Mouse (Mus musculus) MEL (cell line): ENCODE measurements around the gene Maco1. TPM values are rescaled to one million over a fixed set of nuclear protein-coding genes. Genes with fewer than 3 reads are reported as not detected.
A peak's percentile ranks its signal among the peaks of the same experiment; 100 is the strongest.

Experiments used
- DNase-seq: peaks from one replicate; pipeline ENCODE4 v3.0.0; 2011; ENCODE audit warnings: low read depth, low spot score
- H3K27ac ChIP-seq: 2 replicates; pipeline ENCODE4 v1.5.1; 2012; ENCODE audit warnings: low read depth, mild to moderate bottlenecking, control low read depth, low read length, moderate library complexity; ENCODE audit not compliant: control insufficient read depth
- H3K27me3 ChIP-seq, 2 experiments: fragments of 150-350 bp in 1 of 2; sonication (generic) in 1 of 2; 2 replicates each; pipeline ENCODE4 v1.6.1; 2012; ENCODE audit warnings: low read length in 2 of 2, mild to moderate bottlenecking in 2 of 2, improper control_type of control experiment in 1 of 2, moderate library complexity in 1 of 2; ENCODE audit not compliant: insufficient read depth in 2 of 2, control insufficient read depth in 1 of 2
- H3K36me3 ChIP-seq, 2 experiments: 2 replicates each; pipeline ENCODE4 v1.6.1; 2012 to 2014; ENCODE audit warnings: low read length in 2 of 2, improper control_type of control experiment in 1 of 2, inconsistent platforms in 1 of 2, mild to moderate bottlenecking in 1 of 2; ENCODE audit not compliant: insufficient read depth in 2 of 2, control insufficient read depth in 1 of 2
- H3K4me1 ChIP-seq, 2 experiments: fragments of 150-350 bp in 1 of 2; sonication (generic) in 1 of 2; 2 replicates each; pipeline ENCODE4 v1.6.1; 2012; ENCODE audit warnings: low read length in 2 of 2, improper control_type of control experiment in 1 of 2, mild to moderate bottlenecking in 1 of 2; ENCODE audit not compliant: insufficient read depth in 2 of 2, control insufficient read depth in 1 of 2
- H3K4me3 ChIP-seq, 2 experiments: fragments of 150-350 bp in 1 of 2; sonication (generic) in 1 of 2; 2 replicates each; pipeline ENCODE4 v1.5.1; 2012; ENCODE audit warnings: low read depth in 2 of 2, low read length in 2 of 2, mild to moderate bottlenecking in 2 of 2, moderate library complexity in 2 of 2, control low read depth in 1 of 2, improper control_type of control experiment in 1 of 2; ENCODE audit not compliant: control insufficient read depth in 1 of 2, insufficient read depth in 1 of 2
- H3K79me2 ChIP-seq: 2 replicates; pipeline ENCODE4 v1.6.1; 2012; ENCODE audit warnings: mild to moderate bottlenecking, low read length, moderate library complexity; ENCODE audit not compliant: control insufficient read depth, poor library complexity, insufficient read depth
- H3K9ac ChIP-seq: 2 replicates; pipeline ENCODE4 v1.6.1; 2012; ENCODE audit warnings: low read depth, mild to moderate bottlenecking, control low read depth, low read length, moderate library complexity; ENCODE audit not compliant: control insufficient read depth, poor library complexity, severe bottlenecking
- H3K9me3 ChIP-seq: fragments of 150-350 bp; sonication (generic); replicated peaks from 2 replicates; pipeline ENCODE4 v1.6.1; 2012; ENCODE audit warnings: mild to moderate bottlenecking, low read length, improper control_type of control experiment, moderate library complexity; ENCODE audit not compliant: insufficient read depth
- BHLHE40 ChIP-seq: IDR thresholded peaks from 2 replicates; pipeline ENCODE4 v1.6.1; 2012; ENCODE audit warnings: low read depth, mild to moderate bottlenecking, inconsistent platforms, low read length, improper control_type of control experiment, borderline replicate concordance
- CHD1 ChIP-seq: IDR thresholded peaks from 2 replicates; pipeline ENCODE4 v1.6.1; 2012; ENCODE audit warnings: low read depth, mild to moderate bottlenecking, inconsistent platforms, low read length, improper control_type of control experiment
- CTCF ChIP-seq, 3 experiments: IDR thresholded peaks in 2 of 3; conservative IDR thresholded peaks in 1 of 3; 2 replicates each; pipeline ENCODE4 v1.5.1; 2011 to 2012; ENCODE audit warnings: low read length in 3 of 3, low read depth in 2 of 3, mild to moderate bottlenecking in 2 of 3, improper control_type of control experiment in 1 of 3, inconsistent platforms in 1 of 3, mixed read lengths in 1 of 3, moderate library complexity in 1 of 3; ENCODE audit not compliant: control insufficient read depth in 1 of 3, insufficient read depth in 1 of 3, poor library complexity in 1 of 3, severe bottlenecking in 1 of 3
- ELF1 ChIP-seq: IDR thresholded peaks from 2 replicates; pipeline ENCODE4 v1.6.1; 2014; ENCODE audit warnings: low read depth, mild to moderate bottlenecking, inconsistent platforms, low read length, improper control_type of control experiment, moderate library complexity
- EP300 ChIP-seq, 2 experiments: IDR thresholded peaks; 2 replicates each; pipeline ENCODE4 v1.6.1; 2011; ENCODE audit warnings: improper control_type of control experiment in 2 of 2, low read length in 2 of 2, low read depth in 1 of 2, mild to moderate bottlenecking in 1 of 2
- ETS1 ChIP-seq: IDR thresholded peaks from 2 replicates; pipeline ENCODE4 v1.6.1; 2012; ENCODE audit warnings: low read depth, mild to moderate bottlenecking, inconsistent platforms, low read length, improper control_type of control experiment, moderate library complexity
- MAX ChIP-seq: IDR thresholded peaks from 2 replicates; pipeline ENCODE4 v1.6.1; 2011; ENCODE audit warnings: low read length, improper control_type of control experiment
- MAZ ChIP-seq: IDR thresholded peaks from 2 replicates; pipeline ENCODE4 v1.6.1; 2012; ENCODE audit warnings: low read depth, mild to moderate bottlenecking, inconsistent platforms, low read length, improper control_type of control experiment
- MXI1 ChIP-seq: IDR thresholded peaks from 2 replicates; pipeline ENCODE4 v1.6.1; 2011; ENCODE audit warnings: mild to moderate bottlenecking, low read depth, low read length, improper control_type of control experiment
- MYB ChIP-seq: IDR thresholded peaks from 2 replicates; pipeline ENCODE4 v1.6.1; 2011; ENCODE audit warnings: mild to moderate bottlenecking, low read depth, low read length, improper control_type of control experiment
- NELFE ChIP-seq: IDR thresholded peaks from 2 replicates; pipeline ENCODE4 v1.6.1; 2011; ENCODE audit warnings: low read depth, low read length, improper control_type of control experiment
- NRF1 ChIP-seq: IDR thresholded peaks from 2 replicates; pipeline ENCODE4 v1.6.1; 2014; ENCODE audit warnings: low read depth, mild to moderate bottlenecking, inconsistent platforms, low read length, improper control_type of control experiment, moderate library complexity; ENCODE audit not compliant: poor library complexity, insufficient read depth, severe bottlenecking
- POLR2A ChIP-seq, 2 experiments: IDR thresholded peaks; 2 replicates each; pipeline ENCODE4 v1.6.1; 2011 to 2012; ENCODE audit warnings: low read length in 2 of 2, mild to moderate bottlenecking in 2 of 2, control low read depth in 1 of 2, improper control_type of control experiment in 1 of 2, low read depth in 1 of 2, moderate library complexity in 1 of 2; ENCODE audit not compliant: control insufficient read depth in 1 of 2, insufficient read depth in 1 of 2, poor library complexity in 1 of 2
- POLR2AphosphoS2 ChIP-seq: IDR thresholded peaks from 2 replicates; pipeline ENCODE4 v1.6.1; 2011; ENCODE audit warnings: low read length, improper control_type of control experiment
- RAD21 ChIP-seq: IDR thresholded peaks from 2 replicates; pipeline ENCODE4 v1.6.1; 2011; ENCODE audit warnings: mild to moderate bottlenecking, low read depth, low read length, improper control_type of control experiment
- RCOR1 ChIP-seq: IDR thresholded peaks from 2 replicates; pipeline ENCODE4 v1.6.1; 2012; ENCODE audit warnings: low read depth, mild to moderate bottlenecking, inconsistent platforms, low read length, improper control_type of control experiment
- SIN3A ChIP-seq: IDR thresholded peaks from 2 replicates; pipeline ENCODE4 v1.6.1; 2012; ENCODE audit warnings: low read length, improper control_type of control experiment, inconsistent platforms
- TBP ChIP-seq: IDR thresholded peaks from 2 replicates; pipeline ENCODE4 v1.8.0; 2011; ENCODE audit warnings: low read depth, low read length, improper control_type of control experiment
- TCF12 ChIP-seq: IDR thresholded peaks from 2 replicates; pipeline ENCODE4 v1.6.1; 2014; ENCODE audit warnings: low read depth, mild to moderate bottlenecking, inconsistent platforms, low read length, improper control_type of control experiment, moderate library complexity
- UBTF ChIP-seq: IDR thresholded peaks from 2 replicates; pipeline ENCODE4 v1.6.1; 2012; ENCODE audit warnings: low read depth, mild to moderate bottlenecking, inconsistent platforms, low read length, improper control_type of control experiment, moderate library complexity, borderline replicate concordance; ENCODE audit not compliant: insufficient read depth
- USF2 ChIP-seq, 2 experiments: IDR thresholded peaks; 2 replicates each; pipeline ENCODE4 v1.6.1; 2011 to 2012; ENCODE audit warnings: improper control_type of control experiment in 2 of 2, low read length in 2 of 2, borderline replicate concordance in 1 of 2, inconsistent platforms in 1 of 2, low read depth in 1 of 2, mild to moderate bottlenecking in 1 of 2; ENCODE audit not compliant: insufficient read depth in 1 of 2
- ZKSCAN1 ChIP-seq: IDR thresholded peaks from 2 replicates; pipeline ENCODE4 v1.6.1; 2012; ENCODE audit warnings: low read depth, mild to moderate bottlenecking, inconsistent platforms, low read length, improper control_type of control experiment, moderate library complexity
- ZMIZ1 ChIP-seq: IDR thresholded peaks from 2 replicates; pipeline ENCODE4 v1.6.1; 2012; ENCODE audit warnings: low read depth, mild to moderate bottlenecking, inconsistent platforms, low read length, improper control_type of control experiment, moderate library complexity
- ZNF384 ChIP-seq: IDR thresholded peaks from 2 replicates; pipeline ENCODE4 v1.6.1; 2012; ENCODE audit warnings: low read depth, mild to moderate bottlenecking, inconsistent platforms, low read length, improper control_type of control experiment
- polyA plus RNA-seq, 2 experiments: library from polyadenylated mRNA; stranded (reverse) in 1 of 2; unstranded in 1 of 2; fragments of >175 nt in 1 of 2; fragments of >200 nt in 1 of 2; gene quantifications; 2 replicates each; pipeline versions ENCODE4 v1.2.1 to v1.2.4; 2012; ENCODE audit warnings: low replicate concordance in 2 of 2, low read depth in 1 of 2; ENCODE audit not compliant: insufficient read length in 2 of 2, insufficient read depth in 1 of 2, missing spikeins in 1 of 2
- total RNA-seq: library from RNA; depleted of rRNA; stranded (reverse); fragments of 300-350 nt; gene quantifications from 2 replicates; pipeline ENCODE4 v1.2.3, GENCODE M21; 2012

The Maco1 gene
- total and polyA plus RNA-seq, 3 experiments = 22.2 to 35.9 TPM; not detected in 1

GRCm38 (mm10) chr4:134851876-134852275 lies 1.3 kb downstream of the Maco1 start:
- DNase-seq = peak; percentile 67
- H3K27me3 ChIP-seq = no peaks in the 10 kb centered on the region
- TF ChIP-seq MAX (peak; percentile 47; the same call in 1 of the 2 replicates), CHD1 (0 out of 2 replicates have a peak, but pooled peaks have one; percentile 27), POLR2A (IDR thresholded peaks at IDR 0.05; ENCODE audit: control insufficient read depth in 1 of 2, insufficient read depth in 1 of 2, low read depth in 1 of 2, low read length in 2 of 2, poor library complexity in 1 of 2) (no peak), MXI1 (peak; percentile 8; the same call in 1 of the 2 replicates)
- TF ChIP-seq, all 39 proteins: peak for 3
- H3K9me3 ChIP-seq = no peaks in the 10 kb centered on the region
- H3K27ac ChIP-seq = peak overlapping the region; percentile 68
- peak overlapping the region; percentile 97 for H3K9ac ChIP-seq
- peak overlapping the region; percentile 81 to 86 for H3K4me3 ChIP-seq
- peaks cover 46% of the 10 kb centered on the region for H3K79me2 ChIP-seq
- H3K4me1 ChIP-seq = peaks cover 3 to 30% of the 10 kb centered on the region in 2 experiments; a peak in 3 of 4 replicates
- H3K36me3 ChIP-seq = peaks cover 0 to 21% of the 10 kb centered on the region in 2 experiments; a peak in 2 of 4 replicates

DNA sequence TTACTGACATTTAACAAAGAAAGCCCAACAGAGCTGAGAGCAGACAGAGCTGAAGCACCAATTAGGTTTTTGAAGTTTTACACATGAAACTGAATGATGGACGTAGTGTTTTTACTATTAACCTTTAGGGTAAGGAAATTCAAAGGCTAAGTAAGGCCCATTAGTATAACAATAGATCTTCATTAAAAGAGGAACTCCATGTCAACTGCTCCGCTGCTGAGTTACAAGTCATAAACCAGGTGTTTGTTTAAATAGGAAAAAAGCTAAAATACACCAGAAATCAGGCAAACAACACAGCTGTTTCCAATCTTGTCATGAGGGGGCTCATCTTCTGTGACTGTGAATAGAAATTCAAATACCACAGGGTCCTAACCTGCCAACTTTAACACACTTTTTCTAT lies 1.9 kb downstream of the Maco1 start:
- Histone ChIP-seq H3K9me3 (no peaks in the 10 kb centered on the region), H3K4me3 (peak overlapping the region; percentile 81 to 86; a peak in 3 of 4 replicates), H3K36me3 (peaks cover 0 to 24% of the 10 kb centered on the region in 2 experiments; a peak in 2 of 4 replicates), H3K9ac (peak overlapping the region; percentile 97), H3K4me1 (peaks cover 3 to 24% of the 10 kb centered on the region in 2 experiments; a peak in 3 of 4 replicates), H3K27ac (peak overlapping the region; percentile 68), H3K79me2 (peaks cover 50% of the 10 kb centered on the region), H3K27me3 (no peaks in the 10 kb centered on the region)
- peak; percentile 67 for DNase-seq
- TF ChIP-seq MXI1 (no peak), MAX (no peak), UBTF (no peak), ZKSCAN1 (no peak), RAD21 (no peak), BHLHE40 (no peak), EP300 (IDR thresholded peaks at IDR 0.05; ENCODE audit: low read depth in 1 of 2, low read length in 2 of 2) (no peak; a peak in 1 of 4 replicates), CHD1 (0 out of 2 replicates have a peak, but pooled peaks have one; percentile 46), USF2 (IDR thresholded peaks at IDR 0.05; ENCODE audit: borderline replicate concordance in 1 of 2, insufficient read depth in 1 of 2, low read depth in 1 of 2, low read length in 2 of 2) (no peak), SIN3A (peak; percentile 57; the same call in 1 of the 2 replicates), POLR2AphosphoS2 (no peak), TBP (no peak), NRF1 (no peak), NELFE (no peak), MYB (no peak), MAZ (no peak), ETS1 (peak; percentile 43), TCF12 (no peak; the same call in 1 of the 2 replicates), RCOR1 (no peak), ZMIZ1 (no peak), CTCF (IDR thresholded peaks at IDR 0.05 in 2 of 3, conservative IDR thresholded peaks at IDR 0.05 in 1 of 3; ENCODE audit: control insufficient read depth in 1 of 3, insufficient read depth in 1 of 3, low read depth in 2 of 3, low read length in 3 of 3, poor library complexity in 1 of 3, severe bottlenecking in 1 of 3) (no peak), ELF1 (no peak), ZNF384 (no peak)
